Mouse (Mus musculus) heart, embryonic 15.5 days (tissue): ENCODE results near the gene Bckdk. TPM values are rescaled to one million over a fixed set of nuclear protein-coding genes. Genes with fewer than 3 reads are reported as not detected.
"Not testable (repeated sequence)": the region's sequence is repeated elsewhere in the genome, so short reads cannot be mapped to it uniquely, and the experiment has no call there.

Source experiments
- ATAC-seq: fragments of 200-750 bp; cut with Nextera tagmentation; replicated peaks from 2 replicates; pipeline ENCODE4 v1.8.0; 2017; ENCODE audit warnings: low read depth, moderate TSS enrichment; ENCODE audit not compliant: insufficient number of reproducible peaks, insufficient read depth, low FRiP score
- H3K27ac ChIP-seq: fragments of 300-500 bp; sonication (generic); 2 replicates; pipeline ENCODE4 v1.5.1; 2015; ENCODE audit warnings: mild to moderate bottlenecking, inconsistent platforms
- H3K27me3 ChIP-seq: fragments of 300-500 bp; sonication (generic); 2 replicates; pipeline ENCODE4 v1.6.1; 2015; ENCODE audit warnings: inconsistent platforms
- H3K36me3 ChIP-seq: fragments of 300-500 bp; sonication (generic); 2 replicates; pipeline ENCODE4 v1.6.1; 2015; ENCODE audit warnings: mild to moderate bottlenecking, inconsistent platforms
- H3K4me1 ChIP-seq: fragments of 300-500 bp; sonication (generic); replicated peaks from 2 replicates; pipeline ENCODE4 v1.6.1; 2015; ENCODE audit warnings: inconsistent platforms
- H3K4me2 ChIP-seq: fragments of 300-500 bp; sonication (generic); 2 replicates; pipeline ENCODE4 v1.6.1; 2015; ENCODE audit warnings: inconsistent platforms, mild to moderate bottlenecking, moderate library complexity
- H3K4me3 ChIP-seq: fragments of 300-500 bp; sonication (generic); 2 replicates; pipeline ENCODE4 v1.5.1; 2015; ENCODE audit warnings: mild to moderate bottlenecking, inconsistent platforms
- H3K9ac ChIP-seq: fragments of 300-500 bp; sonication (generic); 2 replicates; pipeline ENCODE4 v1.6.1; 2015; ENCODE audit warnings: mild to moderate bottlenecking, inconsistent platforms
- H3K9me3 ChIP-seq: fragments of 300-500 bp; sonication (generic); replicated peaks from 2 replicates; pipeline ENCODE4 v1.6.1; 2016; ENCODE audit warnings: inconsistent platforms
- WGBS: fragments of 180-500 bp; shearing (Covaris S2); methylation state at CpG from one replicate; pipeline ENCODE4 v1.1.7; 2015; ENCODE audit warnings: mixed read lengths; 5-methylcytosine and 5-hydroxymethylcytosine counted together
- polyA plus RNA-seq: library from polyadenylated mRNA; unstranded; fragments of >200 nt; fragmentation: Nextera tagmentation; extraction: Ambion mirVana; gene quantifications from 2 replicates; pipeline ENCODE4 v1.2.1, GENCODE M21; 2015

Bckdk gene
- polyA plus RNA-seq, 1 experiment from 2014 or later, result 122 TPM

GRCm38 (mm10) chr7:127932273-127933031, 28.6 kb downstream of the Bckdk start:
- Histone ChIP-seq H3K36me3 (no peaks in the 10 kb centered on the region), H3K4me1 (peaks cover 30% of the 10 kb centered on the region), H3K9me3 (no peaks in the 10 kb centered on the region), H3K27ac (no peak overlapping the region), H3K4me2 (no peak overlapping the region), H3K27me3 (peaks cover 27% of the 10 kb centered on the region), H3K4me3 (no peak overlapping the region), H3K9ac (no peak overlapping the region)
- WGBS, result 33% methylated on average over 13 of the region's 13 CpGs
- ATAC-seq, result no peak

- Histone ChIP-seq H3K4me1 (peaks cover 26% of the 10 kb centered on the region), H3K4me3 (no peak overlapping the region), H3K27me3 (peaks cover 13% of the 10 kb centered on the region; the same call in 1 of the 2 replicates), H3K9me3 (no peaks in the 10 kb centered on the region), H3K9ac (no peak overlapping the region), H3K4me2 (no peak overlapping the region), H3K27ac (no peak overlapping the region), H3K36me3 (no peaks in the 10 kb centered on the region)
- no peak for ATAC-seq
- 80% methylated on average over 5 of the region's 5 CpGs for WGBS
These were observed 30.2 kb downstream of the Bckdk start for GRCm38 (mm10) chr7:127934075-127934474.

DNA sequence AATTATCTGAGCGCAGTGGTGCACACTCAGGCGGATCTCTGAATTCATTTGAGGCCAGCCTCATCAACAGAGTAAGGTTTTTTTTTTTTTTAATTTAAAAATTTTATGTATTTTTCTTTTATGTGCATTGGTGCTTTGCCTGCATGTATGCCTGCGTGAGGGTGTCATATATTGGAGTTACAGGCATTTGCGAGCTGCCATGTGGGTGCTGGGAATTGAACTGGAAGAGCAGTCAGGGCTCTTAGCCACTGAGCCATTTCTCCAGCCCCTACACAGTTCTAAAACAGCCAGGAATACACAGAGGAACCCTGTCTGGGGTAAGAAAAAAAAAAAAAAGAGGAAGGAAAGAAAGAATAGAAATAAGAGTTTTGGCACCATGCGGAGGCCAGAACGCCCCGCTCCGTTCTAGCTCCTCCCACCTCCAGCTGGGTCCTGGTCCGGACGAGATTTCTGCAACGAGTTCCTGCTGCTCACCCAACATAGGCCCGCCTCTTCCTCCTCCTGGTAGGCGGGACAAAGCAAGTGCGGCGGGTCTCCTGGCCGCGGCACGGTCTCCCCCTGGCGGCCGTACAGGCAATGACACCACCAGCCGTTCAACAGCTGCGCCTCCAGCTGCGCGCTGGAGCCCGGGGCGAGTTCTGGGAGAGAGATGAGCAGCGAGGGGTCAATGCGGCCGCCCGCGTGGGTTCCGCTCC, 31.3 kb downstream of the Bckdk start:
- 7% methylated on average over 32 of the region's 32 CpGs for WGBS
- Histone ChIP-seq H3K4me2 (peak overlapping the region; percentile 97), H3K9ac (peak overlapping the region; percentile 88), H3K36me3 (no peaks in the 10 kb centered on the region), H3K27me3 (peaks cover 5% of the 10 kb centered on the region; the same call in 1 of the 2 replicates), H3K9me3 (no peaks in the 10 kb centered on the region), H3K4me1 (peaks cover 15% of the 10 kb centered on the region), H3K4me3 (peak overlapping the region; percentile 85), H3K27ac (peak overlapping the region; percentile 70)
- peak; percentile 94 for ATAC-seq

GRCm38 (mm10) chr7:127935748-127936159, 31.9 kb downstream of the Bckdk start:
- peak; percentile 10 for ATAC-seq
- H3K27ac ChIP-seq, result peak overlapping the region; percentile 70
- peak overlapping the region; percentile 97 for H3K4me2 ChIP-seq
- H3K4me3 ChIP-seq, result peak overlapping the region; percentile 85
- WGBS, result under 1% methylated on average over 38 of the region's 38 CpGs
- H3K27me3 ChIP-seq, result no peaks in the 10 kb centered on the region; the same call in 1 of the 2 replicates
- H3K9ac ChIP-seq, result peak overlapping the region; percentile 88
- peaks cover 15% of the 10 kb centered on the region for H3K4me1 ChIP-seq
- no peaks in the 10 kb centered on the region for H3K36me3 ChIP-seq
- no peaks in the 10 kb centered on the region for H3K9me3 ChIP-seq

- WGBS, result 53% methylated on average over 18 of the region's 18 CpGs
- H3K9ac ChIP-seq, result peak overlapping the region; percentile 88
- peaks cover 13% of the 10 kb centered on the region for H3K4me1 ChIP-seq
- H3K27me3 ChIP-seq, result no peaks in the 10 kb centered on the region
- ATAC-seq, result no peak
- H3K4me2 ChIP-seq, result peak overlapping the region; percentile 97
- peak overlapping the region; percentile 70; the same call in 1 of the 2 replicates for H3K27ac ChIP-seq
- no peaks in the 10 kb centered on the region for H3K9me3 ChIP-seq
- H3K4me3 ChIP-seq, result peak overlapping the region; percentile 85
- no peaks in the 10 kb centered on the region for H3K36me3 ChIP-seq
These were observed 32.5 kb downstream of the Bckdk start for GRCm38 (mm10) chr7:127936216-127936884.

DNA sequence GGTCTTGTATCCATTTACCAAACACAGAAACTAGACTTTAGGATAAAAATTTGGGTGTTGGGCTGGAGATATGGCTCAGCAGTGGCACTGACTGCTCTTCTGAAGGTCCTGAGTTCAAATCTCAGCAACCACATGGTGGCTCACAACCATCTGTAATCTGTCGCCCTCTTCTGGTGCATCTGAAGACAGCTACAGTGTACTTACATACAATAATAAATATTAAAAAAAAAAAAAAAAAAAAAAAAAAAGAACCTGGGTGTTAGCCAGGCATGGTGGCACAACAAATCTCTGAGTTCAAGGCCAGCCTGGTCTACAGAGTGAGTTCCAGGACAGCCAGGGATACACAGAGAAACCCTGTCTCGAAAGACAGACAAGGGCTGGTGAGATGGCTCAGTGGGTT, 38.2 kb downstream of the Bckdk start:
- ATAC-seq, H3K9ac ChIP-seq: not testable (repeated sequence)

DNA sequence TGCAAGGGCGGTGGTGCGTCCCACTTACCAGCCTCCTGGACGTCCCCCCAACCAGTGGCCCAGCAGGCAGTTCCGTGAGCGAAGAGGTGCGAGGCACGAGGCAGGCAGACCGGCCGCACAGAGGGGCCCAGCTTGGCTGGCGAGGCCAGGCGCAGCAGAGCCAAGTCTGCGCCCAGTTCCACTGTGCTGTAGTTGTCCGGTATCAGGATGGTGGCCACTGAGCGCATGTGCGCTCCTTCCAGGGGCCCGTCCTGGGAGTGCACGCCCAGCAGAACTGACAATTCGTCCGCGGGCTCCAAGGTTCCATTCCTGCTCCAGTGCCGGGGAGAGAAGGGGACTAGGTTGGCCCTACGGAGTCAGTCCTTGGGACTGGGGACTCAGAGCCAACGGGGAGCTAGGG, 40.7 kb downstream of the Bckdk start:
- Histone ChIP-seq H3K4me2 (peak overlapping the region; percentile 49), H3K4me3 (peak overlapping the region; percentile 24), H3K9ac (0 out of 2 replicates have a peak overlapping the region, but pooled peaks have one; percentile 28), H3K9me3 (no peaks in the 10 kb centered on the region), H3K27ac (no peak overlapping the region), H3K4me1 (peaks cover 8% of the 10 kb centered on the region; the same call in 1 of the 2 replicates), H3K27me3 (peaks cover 36% of the 10 kb centered on the region), H3K36me3 (no peaks in the 10 kb centered on the region)
- 12% methylated on average over 23 of the region's 23 CpGs for WGBS
- ATAC-seq, result peak; percentile 69; the same call in 1 of the 2 replicates

More for the DNA sequence above, 38.2 kb downstream of the Bckdk start:
- not testable (repeated sequence) for H3K4me1 ChIP-seq, H3K4me2 ChIP-seq, H3K9me3 ChIP-seq, H3K4me3 ChIP-seq, H3K36me3 ChIP-seq, H3K27ac ChIP-seq
- peaks cover 36% of the 10 kb centered on the region for H3K27me3 ChIP-seq
- 43% methylated on average over 2 of the region's 2 CpGs for WGBS

- H3K4me2 ChIP-seq, result no peak within 1 kb of the TSS
- H3K9me3 ChIP-seq, result no peaks in the 10 kb centered on the region
- H3K27me3 ChIP-seq, result peaks cover 36% of the 10 kb centered on the region
- no peak within 1 kb of the TSS for H3K9ac ChIP-seq
- no peak within 1 kb of the TSS for H3K27ac ChIP-seq
- H3K4me1 ChIP-seq, result peaks cover 8% of the 10 kb centered on the region; the same call in 1 of the 2 replicates
- no peak for ATAC-seq
- no peaks in the 10 kb centered on the region for H3K36me3 ChIP-seq
- 61% methylated on average over 6 of the region's 6 CpGs for WGBS
- H3K4me3 ChIP-seq, result no peak within 1 kb of the TSS
These were observed 42.7 kb downstream of the Bckdk start, which contains the start of gene Prss36 for GRCm38 (mm10) chr7:127946470-127947023. TSS of gene Prss36 (minus strand) at chr7:127946725.

DNA sequence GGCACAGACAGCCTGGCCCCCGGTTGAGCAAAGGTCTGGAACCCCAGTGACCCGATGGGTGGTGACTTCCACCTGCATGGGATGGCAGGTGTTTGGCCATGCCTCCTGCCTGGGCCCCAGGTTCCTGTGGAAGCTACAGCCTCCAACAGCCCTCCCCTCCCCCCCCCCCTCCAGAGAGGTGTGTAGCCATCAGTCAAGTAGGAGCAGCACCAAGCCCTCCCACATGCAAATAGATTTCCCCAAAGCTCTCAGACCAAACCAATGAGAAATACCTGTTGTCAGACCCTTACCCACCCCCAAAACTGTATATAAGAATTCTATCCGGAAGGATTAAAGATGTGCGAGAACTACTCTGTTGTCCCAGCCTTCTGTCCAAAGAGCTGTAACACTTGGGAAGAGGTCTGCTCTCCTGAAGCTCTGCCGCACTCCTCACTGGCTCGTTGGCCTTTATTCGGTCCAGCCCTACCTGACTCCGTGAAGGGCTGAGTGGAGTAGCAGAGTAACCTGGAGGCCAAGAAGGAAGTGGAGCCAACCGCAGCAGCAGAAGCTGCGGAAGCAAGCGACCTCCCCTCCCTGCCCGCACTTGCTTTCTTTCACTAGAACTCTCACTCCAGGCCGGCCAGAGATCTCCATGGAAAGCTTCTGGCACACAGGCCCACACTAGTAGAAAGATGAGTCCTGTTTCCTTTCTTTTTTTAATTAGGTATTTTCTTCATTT, 49.1 kb downstream of the Bckdk start:
- Histone ChIP-seq H3K4me2 (no peak overlapping the region), H3K27me3 (no peaks in the 10 kb centered on the region), H3K36me3 (no peaks in the 10 kb centered on the region), H3K4me1 (no peaks in the 10 kb centered on the region), H3K9ac (no peak overlapping the region), H3K9me3 (no peaks in the 10 kb centered on the region), H3K27ac (no peak overlapping the region), H3K4me3 (no peak overlapping the region)
- WGBS, result 37% methylated on average over 13 of the region's 13 CpGs
- ATAC-seq, result no peak

GRCm38 (mm10) chr7:127959364-127959763, 55.5 kb downstream of the Bckdk start:
- 46% methylated on average over 5 of the region's 5 CpGs for WGBS
- Histone ChIP-seq H3K4me2 (no peak overlapping the region), H3K9me3 (no peaks in the 10 kb centered on the region), H3K4me1 (no peaks in the 10 kb centered on the region), H3K27ac (no peak overlapping the region), H3K36me3 (no peaks in the 10 kb centered on the region), H3K9ac (no peak overlapping the region), H3K27me3 (no peaks in the 10 kb centered on the region), H3K4me3 (no peak overlapping the region)
- ATAC-seq, result no peak
